Mouse (Mus musculus): ENCODE data around the gene Fbxo34. TPM values are rescaled to one million over a fixed set of nuclear protein-coding genes. Genes with fewer than 3 reads are reported as not detected.

The Fbxo34 gene
- total and polyA plus RNA-seq, 3 experiments: 14.8 to 29.5 TPM; not detected in 1

- TF ChIP-seq NELFE (IDR thresholded peaks at IDR 0.05; ENCODE audit: low read depth, low read length): no peak
Observed at GRCm38 (mm10) chr14:47515636-47516035, 65.4 kb downstream of the Fbxo34 start (continued).

GRCm38 (mm10) chr14:47516755-47517154 lies 66.5 kb downstream of the Fbxo34 start:
- Histone ChIP-seq H3K4me1 (ENCODE audit: control insufficient read depth in 1 of 2, insufficient read depth in 2 of 2, low read length in 2 of 2) (peaks cover 8 to 39% of the 10 kb centered on the region in 2 experiments), H3K27me3 (ENCODE audit: control insufficient read depth in 1 of 2, insufficient read depth in 2 of 2, low read length in 2 of 2) (no peaks in the 10 kb centered on the region), H3K9me3 (replicated peaks; ENCODE audit: insufficient read depth, low read length) (no peaks in the 10 kb centered on the region), H3K27ac (ENCODE audit: control insufficient read depth, low read depth, low read length) (no peak overlapping the region), H3K4me3 (ENCODE audit: control insufficient read depth in 1 of 2, insufficient read depth in 1 of 2, low read depth in 2 of 2, low read length in 2 of 2) (no peak overlapping the region), H3K79me2 (ENCODE audit: control insufficient read depth, insufficient read depth, low read length, poor library complexity) (peaks cover 4% of the 10 kb centered on the region; the same call in 1 of the 2 replicates), H3K9ac (ENCODE audit: control insufficient read depth, low read depth, low read length, poor library complexity, severe bottlenecking) (no peak overlapping the region), H3K36me3 (ENCODE audit: control insufficient read depth in 1 of 2, insufficient read depth in 2 of 2, low read length in 2 of 2) (peaks cover 0 to 52% of the 10 kb centered on the region in 2 experiments; a peak in 3 of 4 replicates)
- TF ChIP-seq MAFK (IDR thresholded peaks at IDR 0.05; ENCODE audit: borderline replicate concordance, low read depth, low read length) (no peak), MEF2A (IDR thresholded peaks at IDR 0.05; ENCODE audit: extremely low read depth, insufficient replicate concordance, low read depth, low read length, poor library complexity, severe bottlenecking) (no peak), ZC3H11A (IDR thresholded peaks at IDR 0.05; ENCODE audit: low read depth, low read length) (no peak), GATA1 (IDR thresholded peaks at IDR 0.05; ENCODE audit: low read depth, low read length) (no peak), POLR2AphosphoS2 (IDR thresholded peaks at IDR 0.05; ENCODE audit: low read length) (no peak), SMC3 (IDR thresholded peaks at IDR 0.05; ENCODE audit: low read depth, low read length) (no peak), RCOR1 (IDR thresholded peaks at IDR 0.05; ENCODE audit: low read depth, low read length) (no peak), NRF1 (IDR thresholded peaks at IDR 0.05; ENCODE audit: insufficient read depth, low read depth, low read length, poor library complexity, severe bottlenecking) (no peak), TBP (IDR thresholded peaks at IDR 0.05; ENCODE audit: low read depth, low read length) (no peak), MYC (IDR thresholded peaks at IDR 0.05; ENCODE audit: low read depth, low read length) (no peak), BHLHE40 (IDR thresholded peaks at IDR 0.05; ENCODE audit: borderline replicate concordance, low read depth, low read length) (no peak)
- no peak for DNase-seq (ENCODE audit: low read depth, low spot score)

- H3K79me2 ChIP-seq (ENCODE audit: control insufficient read depth, insufficient read depth, low read length, poor library complexity): 0 out of 2 replicates have a peak, but pooled peaks cover 2% of the 10 kb centered on the region
- H3K9me3 ChIP-seq (replicated peaks; ENCODE audit: insufficient read depth, low read length): no peaks in the 10 kb centered on the region
- no peak overlapping the region for H3K4me3 ChIP-seq (ENCODE audit: control insufficient read depth in 1 of 2, insufficient read depth in 1 of 2, low read depth in 2 of 2, low read length in 2 of 2)
- peak; percentile 46; the same call in 1 of the 2 replicates for TF ChIP-seq ETS1 (IDR thresholded peaks at IDR 0.05; ENCODE audit: low read depth, low read length)
- TF ChIP-seq UBTF (IDR thresholded peaks at IDR 0.05; ENCODE audit: borderline replicate concordance, insufficient read depth, low read depth, low read length): no peak
- H3K27ac ChIP-seq (ENCODE audit: control insufficient read depth, low read depth, low read length): no peak overlapping the region
- H3K36me3 ChIP-seq (ENCODE audit: control insufficient read depth in 1 of 2, insufficient read depth in 2 of 2, low read length in 2 of 2): peaks cover 0 to 54% of the 10 kb centered on the region in 2 experiments; a peak in 3 of 4 replicates
- no peak overlapping the region for H3K9ac ChIP-seq (ENCODE audit: control insufficient read depth, low read depth, low read length, poor library complexity, severe bottlenecking)
- peaks cover 10 to 41% of the 10 kb centered on the region in 2 experiments for H3K4me1 ChIP-seq (ENCODE audit: control insufficient read depth in 1 of 2, insufficient read depth in 2 of 2, low read length in 2 of 2)
- H3K27me3 ChIP-seq (ENCODE audit: control insufficient read depth in 1 of 2, insufficient read depth in 2 of 2, low read length in 2 of 2): no peaks in the 10 kb centered on the region
- DNase-seq (ENCODE audit: low read depth, low spot score): peak; percentile 53
Observed at GRCm38 (mm10) chr14:47518619-47519018, 68.4 kb downstream of the Fbxo34 start.

All from MEL (cell line).